Mouse (Mus musculus): ENCODE results near the gene Fbxo47. TPM values are rescaled to one million over a fixed set of nuclear protein-coding genes. Genes with fewer than 3 reads are reported as not detected.

Fbxo47 gene
- polyA plus RNA-seq, 1 experiment from 2014 or later: 0.29 TPM

DNA sequence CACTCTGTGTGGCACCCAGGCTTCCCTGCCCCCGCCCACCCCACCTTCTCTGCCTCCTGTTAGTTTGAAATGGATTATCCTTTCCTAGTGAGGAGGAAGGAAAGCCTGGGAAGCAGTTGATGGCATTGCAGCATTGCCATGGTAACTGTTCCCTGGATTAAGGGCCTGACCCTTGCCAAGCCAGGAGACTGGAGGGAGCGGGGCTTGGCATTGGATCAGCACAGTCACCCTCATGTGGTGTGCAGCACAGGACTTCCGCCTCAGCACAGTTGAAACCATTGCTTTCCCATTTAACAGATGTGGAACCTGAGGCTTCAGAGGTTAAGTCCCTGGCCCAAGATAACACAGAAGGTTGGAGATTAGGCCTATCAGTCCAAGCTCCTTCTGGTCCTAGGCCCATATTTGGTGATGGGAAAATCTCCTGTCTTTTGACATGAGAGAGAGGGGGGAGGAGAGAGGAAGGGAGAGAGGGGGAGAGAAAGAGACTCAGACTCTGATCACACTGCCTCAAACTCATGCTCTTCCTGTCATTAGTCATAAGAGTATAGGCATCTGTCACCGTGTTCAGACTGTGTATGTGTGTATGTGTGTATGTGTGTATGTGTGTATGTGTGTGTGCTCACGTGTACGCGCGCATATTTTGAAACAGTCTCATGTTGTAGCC is 62.4 kb downstream of the Fbxo47 start:
- H3K4me1 ChIP-seq (replicated peaks; ENCODE audit: control insufficient read depth, insufficient read depth): peaks cover 7% of the 10 kb centered on the region
- WGBS: 88% methylated on average over 8 of the region's 8 CpGs
- no peak for ATAC-seq (ENCODE audit: low FRiP score, low TSS enrichment)
- H3K4me2 ChIP-seq (replicated peaks; ENCODE audit: low read depth): no peak overlapping the region
- no peak for DNase-seq (ENCODE audit: low spot score)
- no peak overlapping the region for H3K9ac ChIP-seq (ENCODE audit: low read length)
- peaks cover 14% of the 10 kb centered on the region for H3K36me3 ChIP-seq (ENCODE audit: control insufficient read depth, insufficient read depth, low read length)
- H3K9me3 ChIP-seq (ENCODE audit: control insufficient read depth, low read length): no peaks in the 10 kb centered on the region
- no peaks in the 10 kb centered on the region for H3K27me3 ChIP-seq (ENCODE audit: control insufficient read depth, insufficient read depth, low read length)
- H3K27ac ChIP-seq (replicated peaks): no peak overlapping the region
- no peak overlapping the region for H3K4me3 ChIP-seq (ENCODE audit: low read depth, low read length)
- TF ChIP-seq EP300 (optimal IDR thresholded peaks at IDR 0.05) (no peak), CTCF (IDR thresholded peaks at IDR 0.05; ENCODE audit: low read depth) (no peak)

DNA sequence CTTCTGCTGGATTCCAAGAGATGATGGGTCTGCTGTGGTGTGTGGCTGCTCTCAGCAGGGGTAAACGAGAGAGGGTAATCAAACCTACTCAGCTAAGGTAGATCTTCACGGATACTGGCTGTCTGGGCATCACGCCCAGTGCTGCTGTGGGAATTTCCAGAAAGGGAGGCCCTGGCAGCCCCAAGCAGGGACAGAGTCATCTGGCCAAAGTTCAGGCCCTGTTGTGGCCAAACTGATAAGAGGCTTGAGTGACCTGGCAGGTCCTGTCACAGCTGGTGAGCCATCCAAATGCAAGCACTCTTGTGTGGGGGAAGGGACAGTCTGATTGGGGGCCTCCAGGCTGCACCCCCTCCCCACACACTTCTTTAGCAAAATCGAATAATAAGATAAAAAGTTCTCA is 63.1 kb downstream of the Fbxo47 start:
- H3K9ac ChIP-seq (ENCODE audit: low read length): no peak overlapping the region
- 40% methylated on average over 4 of the region's 4 CpGs for WGBS
- peak; percentile 80 for DNase-seq (ENCODE audit: low spot score)
- no peak overlapping the region for H3K4me2 ChIP-seq (replicated peaks; ENCODE audit: low read depth)
- H3K4me3 ChIP-seq (ENCODE audit: low read depth, low read length): no peak overlapping the region
- H3K4me1 ChIP-seq (replicated peaks; ENCODE audit: control insufficient read depth, insufficient read depth): peaks cover 9% of the 10 kb centered on the region
- H3K27ac ChIP-seq (replicated peaks): no peak overlapping the region
- peak; percentile 60 for ATAC-seq (ENCODE audit: low FRiP score, low TSS enrichment)
- TF ChIP-seq EP300 (optimal IDR thresholded peaks at IDR 0.05) (no peak), CTCF (IDR thresholded peaks at IDR 0.05; ENCODE audit: low read depth) (no peak)
- H3K9me3 ChIP-seq (ENCODE audit: control insufficient read depth, low read length): no peaks in the 10 kb centered on the region
- H3K36me3 ChIP-seq (ENCODE audit: control insufficient read depth, insufficient read depth, low read length): peaks cover 13% of the 10 kb centered on the region
- H3K27me3 ChIP-seq (ENCODE audit: control insufficient read depth, insufficient read depth, low read length): no peaks in the 10 kb centered on the region

DNA sequence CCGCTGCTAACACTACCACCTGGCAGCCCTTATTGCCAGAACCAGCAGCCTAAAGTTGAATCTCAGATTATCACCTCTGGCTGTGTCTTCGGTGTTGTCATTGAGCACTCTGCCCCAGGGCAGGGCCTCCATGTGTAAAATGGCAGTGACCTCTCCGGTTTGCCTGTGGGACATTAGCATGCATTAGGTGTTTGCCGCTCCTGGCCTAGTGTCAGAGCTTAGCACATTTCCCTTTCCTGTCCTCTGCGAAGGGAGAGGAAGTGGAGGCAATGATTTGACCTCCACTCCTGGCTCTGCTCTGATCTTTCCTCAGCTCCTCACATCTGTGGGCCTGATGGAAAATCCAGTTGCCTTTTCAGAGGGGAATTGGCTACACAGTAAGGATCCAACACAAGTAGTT is 64.0 kb downstream of the Fbxo47 start:
- ATAC-seq (ENCODE audit: low FRiP score, low TSS enrichment) (no peak), DNase-seq (ENCODE audit: low spot score) (no peak)
- H3K4me2 ChIP-seq (replicated peaks; ENCODE audit: low read depth): no peak overlapping the region
- H3K27ac ChIP-seq (replicated peaks): no peak overlapping the region
- WGBS: 89% methylated on average over 5 of the region's 5 CpGs
- no peak overlapping the region for H3K9ac ChIP-seq (ENCODE audit: low read length)
- TF ChIP-seq EP300 (optimal IDR thresholded peaks at IDR 0.05) (no peak), CTCF (IDR thresholded peaks at IDR 0.05; ENCODE audit: low read depth) (no peak)
- no peaks in the 10 kb centered on the region for H3K27me3 ChIP-seq (ENCODE audit: control insufficient read depth, insufficient read depth, low read length)
- peaks cover 7% of the 10 kb centered on the region for H3K36me3 ChIP-seq (ENCODE audit: control insufficient read depth, insufficient read depth, low read length)
- H3K4me1 ChIP-seq (replicated peaks; ENCODE audit: control insufficient read depth, insufficient read depth): peaks cover 9% of the 10 kb centered on the region
- H3K4me3 ChIP-seq (ENCODE audit: low read depth, low read length): no peak overlapping the region
- no peaks in the 10 kb centered on the region for H3K9me3 ChIP-seq (ENCODE audit: control insufficient read depth, low read length)

DNA sequence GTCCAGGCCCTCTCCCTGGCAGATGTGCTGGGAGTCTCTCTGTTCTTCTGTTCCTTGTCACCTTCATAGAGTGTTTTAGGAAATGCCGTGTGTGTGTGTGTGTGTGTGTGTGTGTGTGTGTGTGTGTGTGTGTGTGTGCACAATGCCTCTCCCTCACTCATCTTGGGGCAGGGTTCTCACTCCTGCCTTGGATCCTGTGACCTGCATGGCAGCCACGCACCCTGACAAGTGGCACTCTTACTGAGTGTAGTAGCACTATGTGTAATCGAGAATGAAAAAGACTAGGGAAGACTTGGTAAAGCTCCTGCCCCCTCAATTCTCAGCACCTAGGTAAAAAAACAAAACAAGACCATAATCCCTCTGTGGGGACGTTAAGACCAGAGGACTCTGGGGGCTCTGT is 64.9 kb downstream of the Fbxo47 start:
- H3K9me3 ChIP-seq (ENCODE audit: control insufficient read depth, low read length): no peaks in the 10 kb centered on the region
- peaks cover 9% of the 10 kb centered on the region for H3K4me1 ChIP-seq (replicated peaks; ENCODE audit: control insufficient read depth, insufficient read depth)
- no peak overlapping the region for H3K4me3 ChIP-seq (ENCODE audit: low read depth, low read length)
- WGBS: 56% methylated on average over 4 of the region's 4 CpGs
- H3K36me3 ChIP-seq (ENCODE audit: control insufficient read depth, insufficient read depth, low read length): peaks cover 6% of the 10 kb centered on the region; the same call in 1 of the 2 replicates
- H3K27me3 ChIP-seq (ENCODE audit: control insufficient read depth, insufficient read depth, low read length): no peaks in the 10 kb centered on the region
- H3K27ac ChIP-seq (replicated peaks): peak overlapping the region; percentile 70
- ATAC-seq (ENCODE audit: low FRiP score, low TSS enrichment) (no peak), DNase-seq (ENCODE audit: low spot score) (no peak)
- no peak overlapping the region for H3K4me2 ChIP-seq (replicated peaks; ENCODE audit: low read depth)
- H3K9ac ChIP-seq (ENCODE audit: low read length): no peak overlapping the region
- TF ChIP-seq CTCF (IDR thresholded peaks at IDR 0.05; ENCODE audit: low read depth) (no peak), EP300 (optimal IDR thresholded peaks at IDR 0.05) (no peak)

DNA sequence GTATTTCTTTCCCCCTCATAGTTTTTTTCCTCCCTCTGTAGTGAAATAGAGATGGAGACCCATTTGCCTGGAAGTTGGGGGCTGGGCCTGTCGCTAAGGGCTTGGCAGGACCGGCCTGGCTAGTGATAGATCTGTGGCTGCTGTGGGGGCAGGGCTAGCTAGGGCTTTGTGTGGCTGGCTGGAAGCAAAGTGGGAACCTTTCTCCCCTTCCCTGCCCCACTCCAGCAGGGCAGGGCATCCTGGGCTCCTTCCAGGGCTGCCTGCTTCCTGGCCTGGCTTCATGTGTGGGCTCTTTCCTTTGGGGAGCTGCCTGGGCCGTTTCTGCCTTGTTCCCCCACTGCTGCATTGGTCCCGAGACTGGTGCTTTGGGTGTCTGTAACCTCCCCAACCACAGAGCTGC is 65.4 kb downstream of the Fbxo47 start:
- no peak overlapping the region for H3K9ac ChIP-seq (ENCODE audit: low read length)
- no peaks in the 10 kb centered on the region for H3K27me3 ChIP-seq (ENCODE audit: control insufficient read depth, insufficient read depth, low read length)
- WGBS: 12% methylated on average over 4 of the region's 4 CpGs
- H3K9me3 ChIP-seq (ENCODE audit: control insufficient read depth, low read length): no peaks in the 10 kb centered on the region
- TF ChIP-seq EP300 (optimal IDR thresholded peaks at IDR 0.05): no peak
- no peak for TF ChIP-seq CTCF (IDR thresholded peaks at IDR 0.05; ENCODE audit: low read depth)
- no peak overlapping the region for H3K4me2 ChIP-seq (replicated peaks; ENCODE audit: low read depth)
- H3K4me1 ChIP-seq (replicated peaks; ENCODE audit: control insufficient read depth, insufficient read depth): peaks cover 9% of the 10 kb centered on the region
- DNase-seq (ENCODE audit: low spot score): peak; percentile 77
- peak; percentile 41; the same call in 1 of the 2 replicates for ATAC-seq (ENCODE audit: low FRiP score, low TSS enrichment)
- peaks cover 6% of the 10 kb centered on the region; the same call in 1 of the 2 replicates for H3K36me3 ChIP-seq (ENCODE audit: control insufficient read depth, insufficient read depth, low read length)
- peak overlapping the region; percentile 70 for H3K27ac ChIP-seq (replicated peaks)
- H3K4me3 ChIP-seq (ENCODE audit: low read depth, low read length): no peak overlapping the region

DNA sequence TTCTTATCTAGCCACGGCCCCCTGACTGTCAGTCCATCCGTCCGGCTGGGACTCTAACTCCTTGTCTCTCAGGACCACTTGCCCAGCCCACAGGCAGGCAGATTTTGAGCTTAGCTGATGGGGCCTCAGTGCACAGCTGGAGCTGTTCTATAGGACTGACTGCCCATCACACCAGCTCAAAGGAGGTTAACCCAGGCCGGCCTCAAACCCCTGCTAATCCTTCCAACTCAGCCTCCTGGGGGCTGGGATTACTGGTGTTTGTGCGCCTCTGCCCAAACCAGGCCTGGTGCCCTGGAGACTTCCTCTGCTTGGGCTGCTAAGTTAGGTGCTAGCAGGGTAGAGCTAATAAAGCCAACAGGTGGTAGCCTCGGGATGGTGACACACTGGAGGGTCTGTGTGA is 66.0 kb downstream of the Fbxo47 start:
- H3K27me3 ChIP-seq (ENCODE audit: control insufficient read depth, insufficient read depth, low read length): no peaks in the 10 kb centered on the region
- ATAC-seq (ENCODE audit: low FRiP score, low TSS enrichment) (no peak), DNase-seq (ENCODE audit: low spot score) (no peak)
- H3K27ac ChIP-seq (replicated peaks): peak overlapping the region; percentile 56
- H3K4me1 ChIP-seq (replicated peaks; ENCODE audit: control insufficient read depth, insufficient read depth): peaks cover 9% of the 10 kb centered on the region
- WGBS: 57% methylated on average over 6 of the region's 6 CpGs
- TF ChIP-seq CTCF (IDR thresholded peaks at IDR 0.05; ENCODE audit: low read depth) (no peak), EP300 (optimal IDR thresholded peaks at IDR 0.05) (no peak)
- H3K9ac ChIP-seq (ENCODE audit: low read length): no peak overlapping the region
- H3K9me3 ChIP-seq (ENCODE audit: control insufficient read depth, low read length): no peaks in the 10 kb centered on the region
- H3K4me3 ChIP-seq (ENCODE audit: low read depth, low read length): no peak overlapping the region
- H3K4me2 ChIP-seq (replicated peaks; ENCODE audit: low read depth): no peak overlapping the region
- peaks cover 6% of the 10 kb centered on the region; the same call in 1 of the 2 replicates for H3K36me3 ChIP-seq (ENCODE audit: control insufficient read depth, insufficient read depth, low read length)
